In genomic region chr12:110496016-110496415, GRCm38 (mm10) we compare ENCODE assay signal across 30 mouse cellular contexts. TPM values are rescaled to one million over a fixed set of nuclear protein-coding genes. Genes with fewer than 3 reads are reported as not detected.
DNase-seq lines count a peak whose midpoint lies in the region; ATAC-seq and TF ChIP-seq lines count a peak whose summit lies in the region.
"Had no signal": no experiment of that assay in that cellular context is flagged by ENCODE, and none has a peak within 500 bp of the region (broad histone marks: within the 10 kb centered on the region; RNA-seq: fewer than 3 reads in every experiment).

No protein-coding gene starts in this region.

- no peaks in the 10 kb centered on the region for H3K27me3 ChIP-seq in heart, embryonic 13.5 days (replicated peaks)
- H3K27me3 ChIP-seq in spleen, adult 2 months (ENCODE audit: control insufficient read depth, insufficient read depth, low read length), result no peaks in the 10 kb centered on the region
- H3K27me3 ChIP-seq in E14TG2a.4 (ENCODE audit: insufficient read depth, low read length), result no peaks in the 10 kb centered on the region
- H3K27me3 ChIP-seq in midbrain, embryonic 15.5 days (replicated peaks), result no peaks in the 10 kb centered on the region
- H3K27me3 ChIP-seq: embryonic facial prominence, embryonic 15.5 days; forebrain, embryonic 12.5 days; intestine, embryonic 15.5 days; limb, embryonic 12.5 days; liver, embryonic 15.5 days; lung, embryonic 15.5 days; neural tube, embryonic 13.5 days; stomach, embryonic 15.5 days had no signal

- no peak for TF ChIP-seq POLR2A in spleen, adult 2 months (IDR thresholded peaks at IDR 0.05; ENCODE audit: low read depth, low read length)

- H3K4me1 ChIP-seq in heart, embryonic 13.5 days, result peaks cover 60% of the 10 kb centered on the region
- peaks cover 45% of the 10 kb centered on the region; the same call in 1 of the 2 replicates for H3K4me1 ChIP-seq in spleen, adult 2 months (ENCODE audit: control insufficient read depth, insufficient read depth, insufficient read length)
- H3K4me1 ChIP-seq in E14TG2a.4 (replicated peaks; ENCODE audit: low read depth, low read length), result peaks cover 94% of the 10 kb centered on the region
- H3K4me1 ChIP-seq in midbrain, embryonic 15.5 days, result peaks cover 12% of the 10 kb centered on the region

- ATAC-seq in heart, embryonic 13.5 days (ENCODE audit: extremely low read depth, insufficient number of reproducible peaks, low FRiP score, low TSS enrichment), result no peak
- ATAC-seq in midbrain, embryonic 15.5 days (replicated peaks), result no peak
- ATAC-seq: forebrain, postnatal 0 days; hindbrain, embryonic 16.5 days; intestine, embryonic 15.5 days; midbrain, embryonic 16.5 days had no signal

- TF ChIP-seq CTCF in spleen, adult 2 months (IDR thresholded peaks at IDR 0.05; ENCODE audit: extremely low read depth, insufficient read depth, insufficient read length, insufficient replicate concordance), result no peak
- TF ChIP-seq CTCF in E14TG2a.4 (conservative IDR thresholded peaks at IDR 0.05; ENCODE audit: low read length), result no peak

- no peak overlapping the region; the same call in 1 of the 2 replicates for H3K9ac ChIP-seq in heart, embryonic 13.5 days
- no peak overlapping the region for H3K9ac ChIP-seq in midbrain, embryonic 15.5 days
- H3K9ac ChIP-seq: embryonic facial prominence, embryonic 15.5 days; forebrain, embryonic 12.5 days; forebrain, postnatal 0 days; intestine, embryonic 15.5 days; limb, embryonic 12.5 days; liver, embryonic 15.5 days; lung, embryonic 15.5 days; neural tube, embryonic 13.5 days; stomach, embryonic 15.5 days had no signal

- peaks cover 5% of the 10 kb centered on the region for H3K36me3 ChIP-seq in heart, embryonic 13.5 days
- no peaks in the 10 kb centered on the region for H3K36me3 ChIP-seq in spleen, adult 2 months (ENCODE audit: control insufficient read depth, insufficient read depth, low read length)
- peaks cover 48% of the 10 kb centered on the region for H3K36me3 ChIP-seq in E14TG2a.4 (ENCODE audit: insufficient read depth, low read length)
- H3K36me3 ChIP-seq in midbrain, embryonic 15.5 days (replicated peaks), result no peaks in the 10 kb centered on the region
- H3K36me3 ChIP-seq: forebrain, embryonic 12.5 days; intestine, embryonic 15.5 days; limb, embryonic 12.5 days; lung, embryonic 15.5 days; neural tube, embryonic 13.5 days; stomach, embryonic 15.5 days had no signal

- H3K9me3 ChIP-seq in heart, embryonic 13.5 days, result no peaks in the 10 kb centered on the region
- no peaks in the 10 kb centered on the region for H3K9me3 ChIP-seq in E14TG2a.4 (ENCODE audit: low read length)
- no peaks in the 10 kb centered on the region for H3K9me3 ChIP-seq in midbrain, embryonic 15.5 days
- H3K9me3 ChIP-seq: embryonic facial prominence, embryonic 10.5 days; embryonic facial prominence, embryonic 15.5 days; forebrain, embryonic 12.5 days; intestine, embryonic 15.5 days; limb, embryonic 12.5 days; liver, embryonic 15.5 days; lung, embryonic 15.5 days; midbrain, embryonic 10.5 days; neural tube, embryonic 13.5 days; stomach, embryonic 15.5 days had no signal

- H3K4me3 ChIP-seq in heart, embryonic 13.5 days, result no peak overlapping the region
- H3K4me3 ChIP-seq in spleen, adult 2 months (ENCODE audit: extremely low read depth, insufficient read depth, insufficient read length), result no peak overlapping the region
- H3K4me3 ChIP-seq in E14TG2a.4 (replicated peaks; ENCODE audit: low read length), result 0 out of 2 replicates have a peak overlapping the region, but pooled peaks have one; percentile 7
- no peak overlapping the region for H3K4me3 ChIP-seq in midbrain, embryonic 15.5 days
- H3K4me3 ChIP-seq: embryonic facial prominence, embryonic 10.5 days; embryonic facial prominence, embryonic 15.5 days; forebrain, embryonic 12.5 days; intestine, embryonic 15.5 days; layer of hippocampus, adult 2 months; left cerebral cortex, adult 2 months; limb, embryonic 12.5 days; liver, embryonic 15.5 days; lung, embryonic 15.5 days; midbrain, embryonic 10.5 days; neural tube, embryonic 13.5 days; stomach, embryonic 15.5 days had no signal

- DNase-seq in heart, adult 11 months, result no peak
- no peak for DNase-seq in spleen, adult 2 months (ENCODE audit: low read depth in 1 of 2, low spot score in 2 of 2)
- no peak for DNase-seq in spleen, adult 12 weeks (ENCODE audit: low spot score)
- DNase-seq in neural tube, embryonic 10.5 days (ENCODE audit: extremely low spot score, low spot score), result no peak
- DNase-seq: adrenal gland, postnatal 36 days; B cell, adult 2 months; cerebellum, adult 2 months; cerebellum, postnatal 14 days; forebrain, postnatal 0 days; gastrocnemius, postnatal 10 days; kidney, adult 2 months; kidney, postnatal 36 days; thymus, postnatal 25 days had no signal

- WGBS in heart, embryonic 13.5 days, result 56% methylated on average over 5 of the region's 5 CpGs
- WGBS in spleen, adult 2 months, result 81% methylated on average over 5 of the region's 5 CpGs
- WGBS in midbrain, embryonic 15.5 days, result 93% methylated on average over 5 of the region's 5 CpGs

- peak overlapping the region; percentile 24 for H3K4me2 ChIP-seq in heart, embryonic 13.5 days
- H3K4me2 ChIP-seq in midbrain, embryonic 15.5 days, result no peak overlapping the region
- H3K4me2 ChIP-seq: embryonic facial prominence, embryonic 15.5 days; forebrain, embryonic 12.5 days; intestine, embryonic 15.5 days; limb, embryonic 12.5 days; liver, embryonic 15.5 days; lung, embryonic 15.5 days; neural tube, embryonic 13.5 days; stomach, embryonic 15.5 days had no signal

- peak overlapping the region; percentile 85 for H3K27ac ChIP-seq in heart, embryonic 13.5 days (replicated peaks)
- peak overlapping the region; percentile 53; the same call in 1 of the 2 replicates for H3K27ac ChIP-seq in spleen, adult 2 months (ENCODE audit: insufficient read depth, low read length)
- H3K27ac ChIP-seq in midbrain, embryonic 15.5 days, result no peak overlapping the region
- H3K27ac ChIP-seq: embryonic facial prominence, embryonic 10.5 days; embryonic facial prominence, embryonic 15.5 days; forebrain, embryonic 12.5 days; intestine, embryonic 15.5 days; layer of hippocampus, adult 2 months; left cerebral cortex, adult 2 months; limb, embryonic 12.5 days; liver, embryonic 15.5 days; lung, embryonic 15.5 days; midbrain, embryonic 10.5 days; neural tube, embryonic 13.5 days; stomach, embryonic 15.5 days had no signal

RNA-seq across cellular contexts. Expression of gene Ppp2r5c, which starts 49.1 kb away (rescaled TPM):
- polyA plus RNA-seq in heart, embryonic 13.5 days (2015; fragmentation: Nextera tagmentation; extraction: Ambion mirVana), result 113 and 127 TPM in 2 replicates
- 22.0 and 22.8 TPM in 2 replicates for polyA plus RNA-seq in spleen, adult 2 months (2012; rRNA removed)
- 142 and 149 TPM in 2 replicates for polyA plus RNA-seq in midbrain, embryonic 15.5 days (2015; fragmentation: Nextera tagmentation; extraction: Ambion mirVana)
